Mouse (Mus musculus) MN1 (cell line): ENCODE measurements around the gene Axin2.
"Not testable (repeated sequence)": the region's sequence is repeated elsewhere in the genome, so short reads cannot be mapped to it uniquely, and the experiment has no call there.

Source experiments
- DNase-seq: peaks from one replicate; pipeline ENCODE4 v3.0.0-alpha.2; 2016; ENCODE audit warnings: low spot score

Axin2 gene

GRCm38 (mm10) chr11:108920158-108920635 is at the start of gene Axin2:
Gene Axin2 (plus strand): TSS chr11:108920349.
- DNase-seq: peak; percentile 88

- DNase-seq: not testable (repeated sequence)
Observed at GRCm38 (mm10) chr11:108871284-108871683, 48.9 kb upstream of the Axin2 start.

- DNase-seq: no peak
Observed at GRCm38 (mm10) chr11:108871748-108872147, 48.4 kb upstream of the Axin2 start.

- DNase-seq: no peak
Observed at GRCm38 (mm10) chr11:108876633-108877205, 43.4 kb upstream of the Axin2 start.

- DNase-seq: no peak
Observed at GRCm38 (mm10) chr11:108877520-108877919, 42.6 kb upstream of the Axin2 start.

GRCm38 (mm10) chr11:108880546-108880945 is 39.6 kb upstream of the Axin2 start:
- peak; percentile 23 for DNase-seq

- DNase-seq: no peak
Observed at GRCm38 (mm10) chr11:108881662-108882061, 38.5 kb upstream of the Axin2 start.

- DNase-seq: peak; percentile 10
Observed at GRCm38 (mm10) chr11:108885276-108885896, 34.8 kb upstream of the Axin2 start.

- no peak for DNase-seq
Observed at GRCm38 (mm10) chr11:108886060-108886459, 34.1 kb upstream of the Axin2 start.

- DNase-seq: no peak
Observed at GRCm38 (mm10) chr11:108889121-108889520, 31.0 kb upstream of the Axin2 start.

GRCm38 (mm10) chr11:108890544-108890943 is 29.6 kb upstream of the Axin2 start:
- no peak for DNase-seq

- peak; percentile 51 for DNase-seq
Observed at GRCm38 (mm10) chr11:108891111-108891870, 28.9 kb upstream of the Axin2 start.

- DNase-seq: no peak
Observed at GRCm38 (mm10) chr11:108891871-108892380, 28.2 kb upstream of the Axin2 start.

GRCm38 (mm10) chr11:108892406-108892805 is 27.7 kb upstream of the Axin2 start:
- DNase-seq: no peak

GRCm38 (mm10) chr11:108893232-108893790 is 26.8 kb upstream of the Axin2 start:
- no peak for DNase-seq

GRCm38 (mm10) chr11:108893855-108894510 is 26.2 kb upstream of the Axin2 start:
- DNase-seq: no peak

- DNase-seq: no peak
Observed at GRCm38 (mm10) chr11:108897034-108897433, 23.1 kb upstream of the Axin2 start.

GRCm38 (mm10) chr11:108898063-108898462 is 22.1 kb upstream of the Axin2 start:
- no peak for DNase-seq

GRCm38 (mm10) chr11:108898483-108898882 is 21.7 kb upstream of the Axin2 start:
- no peak for DNase-seq

GRCm38 (mm10) chr11:108900718-108901488 is 19.2 kb upstream of the Axin2 start:
- no peak for DNase-seq

- DNase-seq: no peak
Observed at GRCm38 (mm10) chr11:108901670-108902069, 18.5 kb upstream of the Axin2 start.
